Mouse (Mus musculus) lung, postnatal 4 days (tissue): ENCODE measurements at regions not wholly inside any gene's neighbourhood (a gene's known extent, or its start where the extent isn't known, plus 50 kb on each side); places are given as distances from the start of the nearest gene placed in this dataset.

Experiments
- DNase-seq, 2 experiments: peaks; one replicate each; pipeline ENCODE4 v3.0.0; 2021

GRCm38 (mm10) chr5:149909108-149909739 lies 109.3 kb upstream of the Rxfp2 start:
- no peak for DNase-seq

GRCm38 (mm10) chr5:149909971-149910370 lies 108.5 kb upstream of the Rxfp2 start:
- no peak for DNase-seq

GRCm38 (mm10) chr5:149911968-149912367 lies 106.5 kb upstream of the Rxfp2 start:
- no peak for DNase-seq

GRCm38 (mm10) chr5:149915761-149916160 lies 102.7 kb upstream of the Rxfp2 start:
- peak in 1 of 2 experiments; percentile 10 for DNase-seq

- DNase-seq: no peak
Measured at GRCm38 (mm10) chr5:149917374-149917773, 101.1 kb upstream of the Rxfp2 start.

- DNase-seq: no peak
Measured at GRCm38 (mm10) chr5:149919097-149919496, 99.4 kb upstream of the Rxfp2 start.

- DNase-seq: no peak
Measured at GRCm38 (mm10) chr5:149920326-149920725, 98.1 kb upstream of the Rxfp2 start.

- DNase-seq: no peak
Measured at GRCm38 (mm10) chr5:149924501-149924900, 94.0 kb upstream of the Rxfp2 start.

GRCm38 (mm10) chr5:149926786-149927185 lies 91.7 kb upstream of the Rxfp2 start:
- no peak for DNase-seq

GRCm38 (mm10) chr5:149931574-149932161 lies 86.8 kb upstream of the Rxfp2 start:
- no peak for DNase-seq

- no peak for DNase-seq
Measured at GRCm38 (mm10) chr5:149932220-149932619, 86.3 kb upstream of the Rxfp2 start.

- no peak for DNase-seq
Measured at GRCm38 (mm10) chr5:149945651-149946050, 72.8 kb upstream of the Rxfp2 start.

- DNase-seq: no peak
Measured at GRCm38 (mm10) chr5:149947491-149947890, 71.0 kb upstream of the Rxfp2 start.

- no peak for DNase-seq
Measured at GRCm38 (mm10) chr5:149956931-149957330, 61.5 kb upstream of the Rxfp2 start.

GRCm38 (mm10) chr5:149961178-149961577 lies 57.3 kb upstream of the Rxfp2 start:
- DNase-seq: no peak

GRCm38 (mm10) chr5:149964748-149965147 lies 53.7 kb upstream of the Rxfp2 start:
- DNase-seq: no peak
